Mouse (Mus musculus): Measurements from ENCODE around the gene Leap2. TPM values are rescaled to one million over a fixed set of nuclear protein-coding genes. Genes with fewer than 3 reads are reported as not detected.

Leap2 gene
- not detected in 2 replicates for polyA plus RNA-seq (2014; fragmentation: Nextera tagmentation; extraction: Ambion mirVana)

DNA sequence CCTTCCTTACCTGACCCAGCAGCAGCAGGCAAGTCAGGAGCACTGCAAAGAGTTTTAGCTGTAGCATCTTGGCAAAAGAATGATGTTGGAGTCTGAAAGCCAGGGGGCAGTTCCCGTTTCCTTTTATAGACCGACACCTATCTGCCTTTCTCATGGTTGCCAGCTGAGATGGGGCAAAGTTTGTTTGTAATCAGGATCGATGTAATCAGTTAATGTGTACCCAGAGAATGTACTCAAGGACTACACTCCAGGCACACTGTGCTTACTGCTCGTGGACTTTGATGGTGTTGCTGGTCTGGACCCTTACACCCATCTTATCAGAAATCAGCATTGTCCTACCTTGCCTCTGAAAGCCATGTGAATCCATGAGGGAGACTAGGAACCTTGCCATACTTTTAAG is at the start of gene Leap2:
Gene Leap2 (minus strand): TSS at position 135 of the 400 bp plus-strand sequence.
- DNase-seq (ENCODE audit: low spot score) (no peak), ATAC-seq (ENCODE audit: insufficient number of reproducible peaks, low FRiP score, low TSS enrichment, low read depth) (no peak)
- Histone ChIP-seq H3K9me3 (ENCODE audit: control insufficient read depth, low read length) (no peaks in the 10 kb centered on the region), H3K27me3 (ENCODE audit: control insufficient read depth, insufficient read depth, low read length) (no peaks in the 10 kb centered on the region), H3K4me2 (ENCODE audit: low read depth, severe bottlenecking) (no peak within 1 kb of the TSS), H3K9ac (ENCODE audit: low read length) (no peak within 1 kb of the TSS), H3K36me3 (ENCODE audit: control insufficient read depth, insufficient read depth, low read length) (0 out of 2 replicates have a peak, but pooled peaks cover 2% of the 10 kb centered on the region), H3K27ac (replicated peaks; ENCODE audit: low read depth, low read length) (no peak within 1 kb of the TSS), H3K4me1 (ENCODE audit: control insufficient read depth, insufficient read depth, low read length) (no peaks in the 10 kb centered on the region), H3K4me3 (ENCODE audit: low read depth, low read length) (no peak within 1 kb of the TSS)
- WGBS: 92% methylated on average over 4 of the region's 4 CpGs

GRCm38 (mm10) chr11:53472709-53473108 is 49.7 kb upstream of the Leap2 start:
- Histone ChIP-seq H3K27ac (replicated peaks; ENCODE audit: low read depth, low read length) (no peak overlapping the region), H3K9me3 (ENCODE audit: control insufficient read depth, low read length) (no peaks in the 10 kb centered on the region), H3K4me2 (ENCODE audit: low read depth, severe bottlenecking) (no peak overlapping the region), H3K4me1 (ENCODE audit: control insufficient read depth, insufficient read depth, low read length) (peaks cover 6% of the 10 kb centered on the region; the same call in 1 of the 2 replicates), H3K4me3 (ENCODE audit: low read depth, low read length) (no peak overlapping the region), H3K27me3 (ENCODE audit: control insufficient read depth, insufficient read depth, low read length) (peaks cover 20% of the 10 kb centered on the region), H3K36me3 (ENCODE audit: control insufficient read depth, insufficient read depth, low read length) (no peaks in the 10 kb centered on the region), H3K9ac (ENCODE audit: low read length) (no peak overlapping the region)
- WGBS: 83% methylated on average over 3 of the region's 3 CpGs
- no peak for DNase-seq (ENCODE audit: low spot score)
- ATAC-seq (ENCODE audit: insufficient number of reproducible peaks, low FRiP score, low TSS enrichment, low read depth): no peak

- peak within 1 kb of the TSS; percentile 59; the same call in 1 of the 2 replicates for H3K27ac ChIP-seq (replicated peaks; ENCODE audit: low read depth, low read length)
- ATAC-seq (ENCODE audit: insufficient number of reproducible peaks, low FRiP score, low TSS enrichment, low read depth): peak; percentile 71
- no peaks in the 10 kb centered on the region for H3K36me3 ChIP-seq (ENCODE audit: control insufficient read depth, insufficient read depth, low read length)
Observed at GRCm38 (mm10) chr11:53469968-53470695, 47.2 kb upstream of the Leap2 start, which contains the start of gene Gm9837. Gene Gm9837, minus strand, starts transcription at chr11:53470479.

DNA sequence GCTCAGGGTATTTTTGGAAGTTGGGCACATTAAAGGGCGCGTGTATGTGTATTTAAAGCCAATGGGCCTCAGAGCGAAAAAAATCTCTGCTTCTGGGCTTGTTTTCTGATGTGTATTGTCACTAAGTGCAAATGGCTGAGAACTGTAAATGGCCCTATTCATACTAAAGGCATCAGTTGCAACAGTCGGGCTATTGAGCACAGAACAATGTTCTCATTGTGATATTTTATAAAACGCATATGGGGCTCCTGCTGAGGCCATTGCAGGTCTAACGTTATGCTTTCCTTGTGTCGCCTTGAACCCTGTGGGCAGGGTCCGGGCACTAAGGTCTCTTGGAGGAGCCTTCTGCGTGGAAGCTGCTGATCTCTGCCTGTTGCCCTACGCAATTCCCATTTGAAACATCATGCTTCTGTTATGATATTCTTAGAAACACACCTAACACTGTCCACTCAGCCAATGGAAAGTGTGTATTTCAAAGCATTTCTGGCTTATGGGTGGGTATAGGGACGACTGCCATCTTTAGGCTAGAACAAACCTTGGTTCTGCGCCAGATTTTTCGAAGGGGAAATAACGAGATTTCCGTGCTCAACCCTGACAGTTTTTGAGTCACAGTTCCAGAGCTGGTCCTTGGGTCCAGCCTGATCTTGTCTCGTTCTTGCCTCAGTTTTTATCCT is 46.5 kb upstream of the Leap2 start:
- DNase-seq (ENCODE audit: low spot score): no peak
- Histone ChIP-seq H3K4me2 (ENCODE audit: low read depth, severe bottlenecking) (peak overlapping the region; percentile 42; the same call in 1 of the 2 replicates), H3K9me3 (ENCODE audit: control insufficient read depth, low read length) (no peaks in the 10 kb centered on the region), H3K4me3 (ENCODE audit: low read depth, low read length) (no peak overlapping the region), H3K27me3 (ENCODE audit: control insufficient read depth, insufficient read depth, low read length) (peaks cover 29% of the 10 kb centered on the region), H3K27ac (replicated peaks; ENCODE audit: low read depth, low read length) (peak overlapping the region; percentile 61; the same call in 1 of the 2 replicates), H3K36me3 (ENCODE audit: control insufficient read depth, insufficient read depth, low read length) (no peaks in the 10 kb centered on the region), H3K9ac (ENCODE audit: low read length) (no peak overlapping the region), H3K4me1 (ENCODE audit: control insufficient read depth, insufficient read depth, low read length) (peaks cover 6% of the 10 kb centered on the region; the same call in 1 of the 2 replicates)
- whole genome bisulfite sequencing: 41% methylated on average over 16 of the region's 16 CpGs
- peak; percentile 18; the same call in 1 of the 2 replicates for ATAC-seq (ENCODE audit: insufficient number of reproducible peaks, low FRiP score, low TSS enrichment, low read depth)

More at GRCm38 (mm10) chr11:53469968-53470695, 47.2 kb upstream of the Leap2 start, which contains the start of gene Gm9837:
- peaks cover 22% of the 10 kb centered on the region for H3K27me3 ChIP-seq (ENCODE audit: control insufficient read depth, insufficient read depth, low read length)
- no peak within 1 kb of the TSS; the same call in 1 of the 2 replicates for H3K9ac ChIP-seq (ENCODE audit: low read length)
- WGBS: 3% methylated on average over 29 of the region's 29 CpGs
- no peaks in the 10 kb centered on the region for H3K9me3 ChIP-seq (ENCODE audit: control insufficient read depth, low read length)
- H3K4me3 ChIP-seq (ENCODE audit: low read depth, low read length): 0 out of 2 replicates have a peak within 1 kb of the TSS, but pooled peaks have one; percentile 9
- peak within 1 kb of the TSS; percentile 42 for H3K4me2 ChIP-seq (ENCODE audit: low read depth, severe bottlenecking)
- H3K4me1 ChIP-seq (ENCODE audit: control insufficient read depth, insufficient read depth, low read length): peaks cover 6% of the 10 kb centered on the region; the same call in 1 of the 2 replicates
- peak; percentile 96 for DNase-seq (ENCODE audit: low spot score)

- Histone ChIP-seq H3K9me3 (ENCODE audit: control insufficient read depth, low read length) (no peaks in the 10 kb centered on the region), H3K27ac (replicated peaks; ENCODE audit: low read depth, low read length) (no peak overlapping the region), H3K27me3 (ENCODE audit: control insufficient read depth, insufficient read depth, low read length) (peaks cover 49% of the 10 kb centered on the region), H3K36me3 (ENCODE audit: control insufficient read depth, insufficient read depth, low read length) (no peaks in the 10 kb centered on the region), H3K4me2 (ENCODE audit: low read depth, severe bottlenecking) (peak overlapping the region; percentile 43), H3K9ac (ENCODE audit: low read length) (peak overlapping the region; percentile 52), H3K4me3 (ENCODE audit: low read depth, low read length) (peak overlapping the region; percentile 20; the same call in 1 of the 2 replicates), H3K4me1 (ENCODE audit: control insufficient read depth, insufficient read depth, low read length) (peaks cover 10% of the 10 kb centered on the region)
- DNase-seq (ENCODE audit: low spot score) (peak; percentile 92), ATAC-seq (ENCODE audit: insufficient number of reproducible peaks, low FRiP score, low TSS enrichment, low read depth) (0 out of 2 replicates have a peak, but pooled peaks have one; percentile 14)
- WGBS: 5% methylated on average over 40 of the region's 40 CpGs
Observed at GRCm38 (mm10) chr11:53466231-53466971, 43.4 kb upstream of the Leap2 start.

DNA sequence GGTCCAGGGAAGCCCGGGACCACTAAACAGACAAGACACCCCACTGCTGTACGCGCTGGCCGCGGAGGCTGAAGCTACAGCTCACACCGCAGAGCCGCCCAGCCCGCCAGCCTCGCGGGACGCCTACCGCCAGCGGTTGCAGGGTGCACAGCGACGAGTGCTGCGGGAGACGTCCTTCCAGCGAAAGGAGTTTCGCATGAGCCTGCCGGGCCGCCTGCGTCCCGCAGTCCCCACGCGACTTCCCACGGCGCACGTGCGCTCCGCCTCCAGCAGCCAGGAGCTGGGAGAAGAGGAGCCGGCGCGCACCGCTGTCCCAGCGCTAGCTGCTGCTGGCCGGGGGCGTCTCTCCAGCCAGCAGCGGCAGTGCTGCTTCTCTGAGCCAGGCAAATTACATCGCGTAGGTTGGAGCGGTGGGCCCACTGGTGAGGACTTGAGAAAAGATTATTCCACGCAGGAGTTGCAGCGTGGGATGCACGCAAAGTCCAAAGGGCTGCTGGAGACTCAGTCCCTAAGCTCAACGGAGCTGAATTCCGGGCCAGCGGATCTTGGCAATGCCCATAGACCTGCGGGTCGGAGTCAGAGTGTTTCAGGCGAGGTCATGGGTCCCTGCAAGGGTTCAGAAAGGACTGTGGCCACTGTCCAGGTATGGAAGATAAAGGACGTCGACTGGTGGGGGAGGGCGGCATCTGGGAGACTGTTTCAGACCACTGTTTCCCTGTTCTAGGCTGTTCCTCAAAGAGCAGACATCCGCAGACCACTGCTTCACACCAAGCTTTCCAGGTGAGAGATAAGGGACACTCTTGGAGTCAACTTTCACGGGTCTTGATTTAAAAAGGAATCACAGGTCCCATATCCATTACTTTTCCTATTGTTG is 40.8 kb upstream of the Leap2 start:
- 6% methylated on average over 50 of the region's 55 CpGs for WGBS
- Histone ChIP-seq H3K4me2 (ENCODE audit: low read depth, severe bottlenecking) (peak overlapping the region; percentile 66), H3K9me3 (ENCODE audit: control insufficient read depth, low read length) (no peaks in the 10 kb centered on the region), H3K27ac (replicated peaks; ENCODE audit: low read depth, low read length) (no peak overlapping the region), H3K27me3 (ENCODE audit: control insufficient read depth, insufficient read depth, low read length) (peaks cover 40% of the 10 kb centered on the region), H3K4me1 (ENCODE audit: control insufficient read depth, insufficient read depth, low read length) (peaks cover 4% of the 10 kb centered on the region), H3K4me3 (ENCODE audit: low read depth, low read length) (peak overlapping the region; percentile 31), H3K9ac (ENCODE audit: low read length) (peak overlapping the region; percentile 49; the same call in 1 of the 2 replicates), H3K36me3 (ENCODE audit: control insufficient read depth, insufficient read depth, low read length) (no peaks in the 10 kb centered on the region)
- ATAC-seq (ENCODE audit: insufficient number of reproducible peaks, low FRiP score, low TSS enrichment, low read depth): peak; percentile 37; the same call in 1 of the 2 replicates
- peak; percentile 63 for DNase-seq (ENCODE audit: low spot score)

GRCm38 (mm10) chr11:53461727-53462126 is 38.8 kb upstream of the Leap2 start:
- no peaks in the 10 kb centered on the region for H3K9me3 ChIP-seq (ENCODE audit: control insufficient read depth, low read length)
- H3K36me3 ChIP-seq (ENCODE audit: control insufficient read depth, insufficient read depth, low read length): no peaks in the 10 kb centered on the region
- no peak overlapping the region for H3K4me2 ChIP-seq (ENCODE audit: low read depth, severe bottlenecking)
- no peak overlapping the region for H3K9ac ChIP-seq (ENCODE audit: low read length)
- no peak for ATAC-seq (ENCODE audit: insufficient number of reproducible peaks, low FRiP score, low TSS enrichment, low read depth)
- WGBS: 30% methylated on average over 5 of the region's 5 CpGs
- H3K27me3 ChIP-seq (ENCODE audit: control insufficient read depth, insufficient read depth, low read length): peaks cover 42% of the 10 kb centered on the region
- no peak for DNase-seq (ENCODE audit: low spot score)
- no peak overlapping the region for H3K27ac ChIP-seq (replicated peaks; ENCODE audit: low read depth, low read length)
- no peak overlapping the region for H3K4me3 ChIP-seq (ENCODE audit: low read depth, low read length)
- peaks cover 4% of the 10 kb centered on the region for H3K4me1 ChIP-seq (ENCODE audit: control insufficient read depth, insufficient read depth, low read length)
